Mouse (Mus musculus): ENCODE measurements around the gene Ncapd3. TPM values are rescaled to one million over a fixed set of nuclear protein-coding genes. Genes with fewer than 3 reads are reported as not detected.

The Ncapd3 gene
- polyA plus RNA-seq, 1 experiment from 2014 or later = 24.6 TPM

GRCm38 (mm10) chr9:27023681-27024080, 6.3 kb upstream of the Ncapd3 start:
- ATAC-seq (ENCODE audit: low FRiP score, low TSS enrichment) = no peak

GRCm38 (mm10) chr9:27026708-27027107, 3.3 kb upstream of the Ncapd3 start:
- no peak overlapping the region for H3K4me3 ChIP-seq (replicated peaks; ENCODE audit: low read depth, low read length)
- 87% methylated on average over 1 of the region's 1 CpGs for WGBS
- H3K36me3 ChIP-seq (ENCODE audit: control insufficient read depth, insufficient read depth, low read length) = peaks cover 3% of the 10 kb centered on the region; the same call in 1 of the 2 replicates
- DNase-seq = no peak
- peaks cover 35% of the 10 kb centered on the region for H3K4me1 ChIP-seq (ENCODE audit: control insufficient read depth, insufficient read depth, low read length)
- no peak for ATAC-seq (ENCODE audit: low FRiP score, low TSS enrichment)
- H3K9ac ChIP-seq (replicated peaks; ENCODE audit: low read length) = no peak overlapping the region
- H3K9me3 ChIP-seq (ENCODE audit: control insufficient read depth, low read length) = no peaks in the 10 kb centered on the region
- H3K27ac ChIP-seq (replicated peaks; ENCODE audit: low read depth, low read length) = no peak overlapping the region
- H3K4me2 ChIP-seq (ENCODE audit: low read length) = peak overlapping the region; percentile 83
- no peaks in the 10 kb centered on the region for H3K27me3 ChIP-seq (ENCODE audit: control insufficient read depth, insufficient read depth, low read length)

More at GRCm38 (mm10) chr9:27023681-27024080, 6.3 kb upstream of the Ncapd3 start:
- no peak overlapping the region for H3K4me3 ChIP-seq (replicated peaks; ENCODE audit: low read depth, low read length)
- H3K4me1 ChIP-seq (ENCODE audit: control insufficient read depth, insufficient read depth, low read length) = peaks cover 28% of the 10 kb centered on the region
- WGBS = 94% methylated on average over 4 of the region's 4 CpGs
- no peaks in the 10 kb centered on the region for H3K27me3 ChIP-seq (ENCODE audit: control insufficient read depth, insufficient read depth, low read length)
- no peaks in the 10 kb centered on the region for H3K9me3 ChIP-seq (ENCODE audit: control insufficient read depth, low read length)
- H3K4me2 ChIP-seq (ENCODE audit: low read length) = no peak overlapping the region
- no peak for DNase-seq
- H3K9ac ChIP-seq (replicated peaks; ENCODE audit: low read length) = no peak overlapping the region
- H3K36me3 ChIP-seq (ENCODE audit: control insufficient read depth, insufficient read depth, low read length) = peaks cover 16% of the 10 kb centered on the region; the same call in 1 of the 2 replicates
- H3K27ac ChIP-seq (replicated peaks; ENCODE audit: low read depth, low read length) = no peak overlapping the region

DNA sequence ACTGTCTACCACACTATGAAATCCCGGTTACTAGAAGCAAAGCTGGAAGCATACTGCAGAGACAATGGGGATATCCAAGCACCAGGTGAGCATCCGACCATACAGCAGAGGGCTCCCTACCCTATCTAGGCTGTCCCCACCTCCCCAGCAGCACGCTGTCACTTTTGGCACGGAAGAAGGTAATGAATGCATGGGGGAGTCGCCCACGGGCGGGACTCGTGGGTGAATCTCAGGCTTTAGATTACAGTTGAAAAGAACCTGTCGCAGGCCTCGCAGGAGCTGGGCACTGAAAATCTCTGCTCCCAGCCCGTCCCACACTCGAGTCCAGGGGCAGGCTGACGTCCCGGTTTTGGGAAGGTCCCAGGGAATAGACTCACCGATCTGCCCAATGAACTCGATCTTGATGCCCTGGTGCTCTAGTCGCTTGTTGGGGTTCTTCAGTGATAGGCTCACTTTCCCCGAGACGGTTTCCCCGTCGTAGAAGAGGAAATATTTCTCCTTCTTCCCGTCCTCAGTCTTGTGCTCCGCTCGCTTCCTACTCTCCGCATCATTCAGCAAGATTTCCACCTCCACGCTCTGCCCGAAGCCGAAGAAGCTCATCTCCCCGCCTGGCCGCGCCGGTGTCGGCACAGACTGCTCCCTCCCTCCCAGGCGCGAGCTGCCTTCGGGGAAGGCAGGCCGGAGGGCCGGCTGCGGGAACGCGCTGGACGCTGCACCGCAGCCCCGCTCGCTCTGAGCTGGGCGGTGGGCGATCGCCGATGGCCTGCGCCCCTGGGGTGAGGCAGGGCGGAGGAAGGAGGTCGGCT, 750 bp upstream of the Ncapd3 start:
- H3K4me1 ChIP-seq (ENCODE audit: control insufficient read depth, insufficient read depth, low read length) = peaks cover 41% of the 10 kb centered on the region

GRCm38 (mm10) chr9:27030763-27031100, 757 bp downstream of the Ncapd3 start:
- under 1% methylated on average over 17 of the region's 17 CpGs for WGBS
- no peaks in the 10 kb centered on the region for H3K9me3 ChIP-seq (ENCODE audit: control insufficient read depth, low read length)
- 0 out of 2 replicates have a peak, but pooled peaks cover 4% of the 10 kb centered on the region for H3K36me3 ChIP-seq (ENCODE audit: control insufficient read depth, insufficient read depth, low read length)
- peak overlapping the region; percentile 98 for H3K4me3 ChIP-seq (replicated peaks; ENCODE audit: low read depth, low read length)
- peaks cover 41% of the 10 kb centered on the region for H3K4me1 ChIP-seq (ENCODE audit: control insufficient read depth, insufficient read depth, low read length)
- DNase-seq = no peak
- 0 out of 2 replicates have a peak overlapping the region, but pooled peaks have one; percentile 26 for H3K27ac ChIP-seq (replicated peaks; ENCODE audit: low read depth, low read length)
- ATAC-seq (ENCODE audit: low FRiP score, low TSS enrichment) = peak; percentile 35; the same call in 1 of the 2 replicates
- H3K9ac ChIP-seq (replicated peaks; ENCODE audit: low read length) = peak overlapping the region; percentile 55
- peak overlapping the region; percentile 83 for H3K4me2 ChIP-seq (ENCODE audit: low read length)
- no peaks in the 10 kb centered on the region for H3K27me3 ChIP-seq (ENCODE audit: control insufficient read depth, insufficient read depth, low read length)

More for the DNA sequence above, 750 bp upstream of the Ncapd3 start:
- peak; percentile 71 for DNase-seq
- Histone ChIP-seq H3K36me3 (ENCODE audit: control insufficient read depth, insufficient read depth, low read length) (no peaks in the 10 kb centered on the region), H3K9me3 (ENCODE audit: control insufficient read depth, low read length) (no peaks in the 10 kb centered on the region), H3K27ac (replicated peaks; ENCODE audit: low read depth, low read length) (peak overlapping the region; percentile 93), H3K9ac (replicated peaks; ENCODE audit: low read length) (peak overlapping the region; percentile 91), H3K4me2 (ENCODE audit: low read length) (peak overlapping the region; percentile 83), H3K27me3 (ENCODE audit: control insufficient read depth, insufficient read depth, low read length) (no peaks in the 10 kb centered on the region), H3K4me3 (replicated peaks; ENCODE audit: low read depth, low read length) (peak overlapping the region; percentile 98)
- under 1% methylated on average over 52 of the region's 52 CpGs for WGBS
- ATAC-seq (ENCODE audit: low FRiP score, low TSS enrichment) = peak; percentile 39

GRCm38 (mm10) chr9:27043892-27044291, 13.9 kb downstream of the Ncapd3 start:
- Histone ChIP-seq H3K36me3 (ENCODE audit: control insufficient read depth, insufficient read depth, low read length) (peaks cover 90% of the 10 kb centered on the region), H3K27me3 (ENCODE audit: control insufficient read depth, insufficient read depth, low read length) (no peaks in the 10 kb centered on the region), H3K4me3 (replicated peaks; ENCODE audit: low read depth, low read length) (no peak overlapping the region), H3K9me3 (ENCODE audit: control insufficient read depth, low read length) (no peaks in the 10 kb centered on the region), H3K27ac (replicated peaks; ENCODE audit: low read depth, low read length) (no peak overlapping the region), H3K9ac (replicated peaks; ENCODE audit: low read length) (no peak overlapping the region), H3K4me2 (ENCODE audit: low read length) (no peak overlapping the region), H3K4me1 (ENCODE audit: control insufficient read depth, insufficient read depth, low read length) (no peaks in the 10 kb centered on the region)
- DNase-seq = no peak
- 95% methylated on average over 5 of the region's 5 CpGs for WGBS
- no peak for ATAC-seq (ENCODE audit: low FRiP score, low TSS enrichment)

- Histone ChIP-seq H3K4me3 (replicated peaks; ENCODE audit: low read depth, low read length) (no peak overlapping the region), H3K9ac (replicated peaks; ENCODE audit: low read length) (no peak overlapping the region), H3K36me3 (ENCODE audit: control insufficient read depth, insufficient read depth, low read length) (peaks cover 84% of the 10 kb centered on the region), H3K27ac (replicated peaks; ENCODE audit: low read depth, low read length) (no peak overlapping the region), H3K4me2 (ENCODE audit: low read length) (no peak overlapping the region), H3K9me3 (ENCODE audit: control insufficient read depth, low read length) (no peaks in the 10 kb centered on the region), H3K27me3 (ENCODE audit: control insufficient read depth, insufficient read depth, low read length) (no peaks in the 10 kb centered on the region), H3K4me1 (ENCODE audit: control insufficient read depth, insufficient read depth, low read length) (no peaks in the 10 kb centered on the region)
- WGBS = 97% methylated on average over 2 of the region's 2 CpGs
- no peak for ATAC-seq (ENCODE audit: low FRiP score, low TSS enrichment)
- DNase-seq = peak; percentile 23
These were observed 19.5 kb downstream of the Ncapd3 start for GRCm38 (mm10) chr9:27049492-27049891.

GRCm38 (mm10) chr9:27058341-27058740, 28.4 kb downstream of the Ncapd3 start:
- WGBS = 97% methylated on average over 5 of the region's 5 CpGs
- Histone ChIP-seq H3K4me3 (replicated peaks; ENCODE audit: low read depth, low read length) (no peak overlapping the region), H3K9me3 (ENCODE audit: control insufficient read depth, low read length) (no peaks in the 10 kb centered on the region), H3K36me3 (ENCODE audit: control insufficient read depth, insufficient read depth, low read length) (peaks cover 91% of the 10 kb centered on the region), H3K9ac (replicated peaks; ENCODE audit: low read length) (no peak overlapping the region), H3K27ac (replicated peaks; ENCODE audit: low read depth, low read length) (no peak overlapping the region), H3K4me2 (ENCODE audit: low read length) (no peak overlapping the region), H3K4me1 (ENCODE audit: control insufficient read depth, insufficient read depth, low read length) (no peaks in the 10 kb centered on the region), H3K27me3 (ENCODE audit: control insufficient read depth, insufficient read depth, low read length) (no peaks in the 10 kb centered on the region)
- DNase-seq (no peak), ATAC-seq (ENCODE audit: low FRiP score, low TSS enrichment) (no peak)

DNA sequence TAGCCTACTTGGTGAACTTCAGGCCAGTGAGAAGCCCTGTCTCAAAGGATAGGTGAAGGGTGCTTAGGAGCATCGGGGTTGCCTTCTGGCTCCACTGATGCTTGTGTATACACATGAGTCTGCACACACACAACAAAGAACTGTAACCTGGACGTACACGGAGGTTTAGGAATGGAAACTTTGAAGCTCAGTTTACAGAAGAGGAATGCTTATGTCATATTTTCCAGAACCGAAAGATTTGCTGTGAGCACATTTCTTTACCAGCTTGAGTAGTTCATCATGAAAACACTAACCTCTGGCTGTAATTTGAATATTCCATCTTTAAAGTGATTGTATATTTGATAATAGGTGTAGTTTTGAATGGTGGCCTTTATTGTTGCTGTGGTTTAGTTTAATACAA, 40.9 kb downstream of the Ncapd3 start:
- H3K9me3 ChIP-seq (ENCODE audit: control insufficient read depth, low read length) = no peaks in the 10 kb centered on the region
- H3K27me3 ChIP-seq (ENCODE audit: control insufficient read depth, insufficient read depth, low read length) = no peaks in the 10 kb centered on the region
- no peak overlapping the region for H3K27ac ChIP-seq (replicated peaks; ENCODE audit: low read depth, low read length)
- no peaks in the 10 kb centered on the region for H3K4me1 ChIP-seq (ENCODE audit: control insufficient read depth, insufficient read depth, low read length)
- ATAC-seq (ENCODE audit: low FRiP score, low TSS enrichment) = no peak
- no peak for DNase-seq
- WGBS = 97% methylated on average over 4 of the region's 4 CpGs
- no peak overlapping the region for H3K4me2 ChIP-seq (ENCODE audit: low read length)
- peaks cover 78% of the 10 kb centered on the region for H3K36me3 ChIP-seq (ENCODE audit: control insufficient read depth, insufficient read depth, low read length)
- no peak overlapping the region for H3K9ac ChIP-seq (replicated peaks; ENCODE audit: low read length)
- no peak overlapping the region for H3K4me3 ChIP-seq (replicated peaks; ENCODE audit: low read depth, low read length)

DNA sequence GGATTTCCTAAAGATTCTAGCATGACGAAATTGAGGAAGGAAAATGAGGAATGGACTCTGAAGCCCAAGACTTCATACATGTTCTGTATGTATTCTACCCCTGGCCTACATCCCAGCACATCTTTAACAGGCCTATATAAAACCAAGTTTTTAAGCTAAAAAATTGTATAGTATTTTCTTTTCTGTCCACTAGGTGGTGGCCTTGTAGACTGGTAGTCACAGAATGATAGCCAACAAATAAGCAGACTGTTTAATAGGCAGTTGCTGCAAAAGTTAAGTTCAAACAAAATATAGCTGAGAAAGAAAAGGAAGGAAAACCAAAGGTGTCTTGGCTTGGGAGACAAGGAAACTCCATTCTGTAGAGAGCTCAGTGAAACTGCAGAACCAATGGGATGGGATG, 44.7 kb downstream of the Ncapd3 start:
- 84% methylated on average over 1 of the region's 1 CpGs for WGBS
- no peak overlapping the region for H3K4me3 ChIP-seq (replicated peaks; ENCODE audit: low read depth, low read length)
- peak; percentile 66 for DNase-seq

More for the DNA sequence above, 44.7 kb downstream of the Ncapd3 start:
- H3K27me3 ChIP-seq (ENCODE audit: control insufficient read depth, insufficient read depth, low read length) = no peaks in the 10 kb centered on the region
- no peak overlapping the region for H3K9ac ChIP-seq (replicated peaks; ENCODE audit: low read length)
- ATAC-seq (ENCODE audit: low FRiP score, low TSS enrichment) = no peak
- no peaks in the 10 kb centered on the region for H3K9me3 ChIP-seq (ENCODE audit: control insufficient read depth, low read length)
- no peak overlapping the region for H3K27ac ChIP-seq (replicated peaks; ENCODE audit: low read depth, low read length)
- no peaks in the 10 kb centered on the region for H3K4me1 ChIP-seq (ENCODE audit: control insufficient read depth, insufficient read depth, low read length)
- peaks cover 75% of the 10 kb centered on the region for H3K36me3 ChIP-seq (ENCODE audit: control insufficient read depth, insufficient read depth, low read length)
- H3K4me2 ChIP-seq (ENCODE audit: low read length) = no peak overlapping the region
